Mouse (Mus musculus) cortical plate, adult 2 months (tissue): ENCODE measurements around the gene Cdca7l. TPM values are rescaled to one million over a fixed set of nuclear protein-coding genes. Genes with fewer than 3 reads are reported as not detected.
A peak's percentile ranks its signal among the peaks of the same experiment; 100 is the strongest.

Experiments used
- H3K27ac ChIP-seq: fragments of 200-500 bp; 2 replicates; pipeline ENCODE4 v1.5.1; 2012; ENCODE audit warnings: low read length, control low read depth, inconsistent platforms; ENCODE audit not compliant: insufficient read depth
- H3K4me1 ChIP-seq: fragments of 200-500 bp; 2 replicates; pipeline ENCODE4 v1.6.1; 2011; ENCODE audit warnings: low read length; ENCODE audit not compliant: control insufficient read depth, insufficient read depth
- H3K4me3 ChIP-seq: fragments of 200-500 bp; 2 replicates; pipeline ENCODE4 v1.5.1; 2011; ENCODE audit warnings: mild to moderate bottlenecking, low read length, control low read depth; ENCODE audit not compliant: insufficient read depth
- CTCF ChIP-seq: fragments of 200-500 bp; IDR thresholded peaks from 2 replicates; pipeline ENCODE4 v1.5.1; 2011; ENCODE audit warnings: mild to moderate bottlenecking, control low read depth, low read length; ENCODE audit not compliant: insufficient read depth; ENCODE audit errors: extremely low read depth
- POLR2A ChIP-seq: fragments of 200-500 bp; IDR thresholded peaks from 2 replicates; pipeline ENCODE4 v1.6.1; 2011; ENCODE audit warnings: mild to moderate bottlenecking, low read length, control low read depth; ENCODE audit not compliant: insufficient read depth; ENCODE audit errors: extremely low read depth
- polyA plus RNA-seq: library from polyadenylated mRNA; depleted of rRNA; stranded (reverse); fragments of >200 nt; gene quantifications from 2 replicates; pipeline ENCODE4 v1.2.3, GENCODE M21; 2012

The Cdca7l gene
- polyA plus RNA-seq, 1 experiment: 1.2 TPM

- H3K4me1 ChIP-seq: peaks cover 4% of the 10 kb centered on the region; the same call in 1 of the 2 replicates
- H3K27ac ChIP-seq: no peak overlapping the region; the same call in 1 of the 2 replicates
- H3K4me3 ChIP-seq: 0 out of 2 replicates have a peak overlapping the region, but pooled peaks have one; percentile 9
- TF ChIP-seq POLR2A (no peak), CTCF (no peak)
Observed at GRCm38 (mm10) chr12:117807637-117808036, 3.5 kb downstream of the Cdca7l start.

- TF ChIP-seq POLR2A (no peak), CTCF (no peak)
- Histone ChIP-seq H3K4me3 (no peak overlapping the region), H3K4me1 (peaks cover 4% of the 10 kb centered on the region; the same call in 1 of the 2 replicates), H3K27ac (no peak overlapping the region)
Observed at GRCm38 (mm10) chr12:117808355-117809326, 4.6 kb downstream of the Cdca7l start.

- peaks cover 4% of the 10 kb centered on the region; the same call in 1 of the 2 replicates for H3K4me1 ChIP-seq
- no peak overlapping the region for H3K4me3 ChIP-seq
- H3K27ac ChIP-seq: no peak overlapping the region
- no peak for TF ChIP-seq POLR2A
- no peak for TF ChIP-seq CTCF
Observed at GRCm38 (mm10) chr12:117809327-117810017, 5.4 kb downstream of the Cdca7l start.

- no peak for TF ChIP-seq CTCF
- no peak for TF ChIP-seq POLR2A
- no peak overlapping the region for H3K27ac ChIP-seq
- no peak overlapping the region for H3K4me3 ChIP-seq
- peaks cover 4% of the 10 kb centered on the region; the same call in 1 of the 2 replicates for H3K4me1 ChIP-seq
Observed at GRCm38 (mm10) chr12:117810074-117810473, 6.0 kb downstream of the Cdca7l start.

GRCm38 (mm10) chr12:117820138-117820858 lies 16.2 kb downstream of the Cdca7l start:
- Histone ChIP-seq H3K4me1 (no peaks in the 10 kb centered on the region), H3K27ac (no peak overlapping the region), H3K4me3 (no peak overlapping the region)
- TF ChIP-seq POLR2A: no peak
- no peak for TF ChIP-seq CTCF

GRCm38 (mm10) chr12:117820859-117821221 lies 16.8 kb downstream of the Cdca7l start:
- no peaks in the 10 kb centered on the region for H3K4me1 ChIP-seq
- no peak overlapping the region for H3K27ac ChIP-seq
- H3K4me3 ChIP-seq: no peak overlapping the region
- TF ChIP-seq POLR2A: no peak
- TF ChIP-seq CTCF: peak; percentile 25; the same call in 1 of the 2 replicates

- no peak overlapping the region for H3K4me3 ChIP-seq
Observed at GRCm38 (mm10) chr12:117821394-117821793, 17.3 kb downstream of the Cdca7l start.

GRCm38 (mm10) chr12:117828350-117828749 lies 24.3 kb downstream of the Cdca7l start:
- no peak overlapping the region for H3K4me3 ChIP-seq
- no peaks in the 10 kb centered on the region for H3K4me1 ChIP-seq
- TF ChIP-seq CTCF (no peak), POLR2A (no peak)
- H3K27ac ChIP-seq: no peak overlapping the region

More at GRCm38 (mm10) chr12:117821394-117821793, 17.3 kb downstream of the Cdca7l start:
- Histone ChIP-seq H3K27ac (no peak overlapping the region), H3K4me1 (no peaks in the 10 kb centered on the region)
- TF ChIP-seq CTCF (no peak), POLR2A (no peak)
